Mouse (Mus musculus) hindbrain, embryonic 13.5 days (tissue): ENCODE results near the gene Ier5. TPM values are rescaled to one million over a fixed set of nuclear protein-coding genes. Genes with fewer than 3 reads are reported as not detected.

Experiments used
- ATAC-seq: fragments of 200-750 bp; cut with Nextera tagmentation; 2 replicates; pipeline ENCODE4 v1.8.0; 2017; ENCODE audit warnings: moderate TSS enrichment; ENCODE audit not compliant: low FRiP score
- H3K27ac ChIP-seq: fragments of 300-500 bp; sonication (generic); 2 replicates; pipeline ENCODE4 v1.5.1; 2015; ENCODE audit warnings: inconsistent platforms, mild to moderate bottlenecking, moderate library complexity
- H3K27me3 ChIP-seq: fragments of 300-500 bp; sonication (generic); 2 replicates; pipeline ENCODE4 v1.6.1; 2015; ENCODE audit warnings: mild to moderate bottlenecking, inconsistent platforms
- H3K36me3 ChIP-seq: fragments of 300-500 bp; sonication (generic); 2 replicates; pipeline ENCODE4 v1.6.1; 2015; ENCODE audit warnings: mild to moderate bottlenecking, inconsistent platforms
- H3K4me1 ChIP-seq: fragments of 300-500 bp; sonication (generic); replicated peaks from 2 replicates; pipeline ENCODE4 v1.6.1; 2015; ENCODE audit warnings: inconsistent platforms
- H3K4me2 ChIP-seq: fragments of 300-500 bp; sonication (generic); 2 replicates; pipeline ENCODE4 v1.6.1; 2015; ENCODE audit warnings: inconsistent platforms, mild to moderate bottlenecking, moderate library complexity
- H3K4me3 ChIP-seq: fragments of 300-500 bp; sonication (generic); 2 replicates; pipeline ENCODE4 v1.5.1; 2015; ENCODE audit warnings: mild to moderate bottlenecking, inconsistent platforms
- H3K9ac ChIP-seq: fragments of 300-500 bp; sonication (generic); 2 replicates; pipeline ENCODE4 v1.6.1; 2015; ENCODE audit warnings: mild to moderate bottlenecking, inconsistent platforms
- H3K9me3 ChIP-seq: fragments of 300-500 bp; sonication (generic); 2 replicates; pipeline ENCODE4 v1.6.1; 2016; ENCODE audit warnings: inconsistent platforms
- WGBS: fragments of 180-500 bp; shearing (Covaris S2); methylation state at CpG from one replicate; pipeline ENCODE4 v1.1.7; 2015; 5-methylcytosine and 5-hydroxymethylcytosine counted together
- polyA plus RNA-seq: library from polyadenylated mRNA; unstranded; fragments of >200 nt; fragmentation: Nextera tagmentation; extraction: Ambion mirVana; gene quantifications from 2 replicates; pipeline ENCODE4 v1.2.1, GENCODE M21; 2015

Gene Ier5
- polyA plus RNA-seq, 1 experiment from 2014 or later, result 8.8 TPM

- no peak for ATAC-seq
- Histone ChIP-seq H3K27me3 (0 out of 2 replicates have a peak, but pooled peaks cover 3% of the 10 kb centered on the region), H3K9ac (no peak overlapping the region), H3K36me3 (no peaks in the 10 kb centered on the region), H3K9me3 (no peaks in the 10 kb centered on the region), H3K27ac (no peak overlapping the region), H3K4me2 (no peak overlapping the region), H3K4me1 (peaks cover 61% of the 10 kb centered on the region), H3K4me3 (no peak overlapping the region)
- 75% methylated on average over 6 of the region's 6 CpGs for WGBS
Measured at GRCm38 (mm10) chr1:155058099-155059012, 41.1 kb downstream of the Ier5 start.

- no peak overlapping the region for H3K4me3 ChIP-seq
- ATAC-seq, result no peak
- no peaks in the 10 kb centered on the region for H3K9me3 ChIP-seq
- WGBS, result 93% methylated on average over 1 of the region's 1 CpGs
- no peak overlapping the region for H3K9ac ChIP-seq
- H3K4me2 ChIP-seq, result no peak overlapping the region
- H3K4me1 ChIP-seq, result peaks cover 63% of the 10 kb centered on the region
- no peaks in the 10 kb centered on the region for H3K36me3 ChIP-seq
- H3K27me3 ChIP-seq, result 0 out of 2 replicates have a peak, but pooled peaks cover 3% of the 10 kb centered on the region
- no peak overlapping the region for H3K27ac ChIP-seq
Measured at GRCm38 (mm10) chr1:155056166-155056565, 43.3 kb downstream of the Ier5 start.

DNA sequence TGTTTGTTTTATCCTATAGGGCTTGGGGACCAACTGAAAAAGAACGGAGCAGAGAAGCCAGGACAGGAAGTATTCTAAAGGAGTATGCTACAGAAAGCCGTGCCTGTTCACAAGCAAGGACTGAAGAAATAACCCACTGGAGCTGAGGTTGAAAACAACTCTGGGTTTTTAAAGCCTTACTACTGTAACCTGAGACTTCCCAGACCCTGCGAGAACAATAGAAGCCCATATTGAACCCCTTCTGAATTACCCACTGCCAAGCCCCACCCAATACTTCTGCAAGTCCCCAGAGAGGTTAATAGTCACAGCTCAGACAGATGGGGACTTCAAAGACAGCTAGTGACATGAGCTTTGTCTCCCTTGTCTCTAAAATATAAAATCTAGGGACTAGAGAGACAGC is 44.4 kb downstream of the Ier5 start:
- Histone ChIP-seq H3K9me3 (no peaks in the 10 kb centered on the region), H3K4me3 (no peak overlapping the region), H3K4me1 (peaks cover 62% of the 10 kb centered on the region), H3K27ac (no peak overlapping the region), H3K36me3 (no peaks in the 10 kb centered on the region), H3K27me3 (0 out of 2 replicates have a peak, but pooled peaks cover 3% of the 10 kb centered on the region), H3K9ac (no peak overlapping the region), H3K4me2 (no peak overlapping the region)
- no peak for ATAC-seq
- whole genome bisulfite sequencing, result 45% methylated on average over 3 of the region's 3 CpGs

GRCm38 (mm10) chr1:155054366-155054965 is 45.0 kb downstream of the Ier5 start:
- 59% methylated on average over 6 of the region's 6 CpGs for WGBS
- H3K9me3 ChIP-seq, result no peaks in the 10 kb centered on the region
- H3K27me3 ChIP-seq, result 0 out of 2 replicates have a peak, but pooled peaks cover 3% of the 10 kb centered on the region
- H3K4me3 ChIP-seq, result no peak overlapping the region
- no peaks in the 10 kb centered on the region for H3K36me3 ChIP-seq
- no peak overlapping the region for H3K4me2 ChIP-seq
- ATAC-seq, result no peak
- H3K9ac ChIP-seq, result no peak overlapping the region
- no peak overlapping the region for H3K27ac ChIP-seq
- H3K4me1 ChIP-seq, result peaks cover 60% of the 10 kb centered on the region

DNA sequence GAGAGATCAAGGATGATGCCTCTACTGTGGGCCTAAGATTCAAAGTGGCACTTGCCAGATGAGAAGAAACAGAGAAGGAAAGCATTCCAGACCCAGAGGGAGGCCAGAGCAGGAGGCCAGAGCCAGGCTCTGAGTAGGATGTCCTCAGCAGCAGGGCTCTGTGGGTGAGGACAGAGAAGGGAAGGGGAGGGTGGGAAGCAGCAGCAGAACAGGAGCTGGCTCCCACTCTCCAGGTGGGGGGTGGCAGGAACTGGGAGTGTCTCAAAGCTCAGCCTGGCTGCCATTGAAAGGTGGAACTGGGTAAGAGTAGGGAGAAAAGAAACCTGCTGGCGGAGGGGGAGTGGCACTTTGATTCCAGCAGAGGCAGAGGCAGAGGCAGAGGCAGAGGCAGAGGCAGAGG is 46.1 kb downstream of the Ier5 start:
- H3K4me2 ChIP-seq, result no peak overlapping the region
- peak overlapping the region; percentile 70 for H3K27ac ChIP-seq
- no peak overlapping the region for H3K9ac ChIP-seq
- H3K9me3 ChIP-seq, result no peaks in the 10 kb centered on the region
- H3K36me3 ChIP-seq, result no peaks in the 10 kb centered on the region
- H3K4me1 ChIP-seq, result peaks cover 55% of the 10 kb centered on the region
- no peak overlapping the region for H3K4me3 ChIP-seq
- no peak for ATAC-seq
- H3K27me3 ChIP-seq, result 0 out of 2 replicates have a peak, but pooled peaks cover 3% of the 10 kb centered on the region
- 79% methylated on average over 1 of the region's 1 CpGs for WGBS

- Histone ChIP-seq H3K4me2 (no peak overlapping the region), H3K4me1 (peaks cover 50% of the 10 kb centered on the region), H3K4me3 (no peak overlapping the region), H3K27ac (peak overlapping the region; percentile 70), H3K27me3 (0 out of 2 replicates have a peak, but pooled peaks cover 3% of the 10 kb centered on the region), H3K36me3 (no peaks in the 10 kb centered on the region), H3K9ac (no peak overlapping the region), H3K9me3 (no peaks in the 10 kb centered on the region)
- 5% methylated on average over 9 of the region's 9 CpGs for WGBS
- ATAC-seq, result no peak
Measured at GRCm38 (mm10) chr1:155052761-155053166, 46.7 kb downstream of the Ier5 start.

DNA sequence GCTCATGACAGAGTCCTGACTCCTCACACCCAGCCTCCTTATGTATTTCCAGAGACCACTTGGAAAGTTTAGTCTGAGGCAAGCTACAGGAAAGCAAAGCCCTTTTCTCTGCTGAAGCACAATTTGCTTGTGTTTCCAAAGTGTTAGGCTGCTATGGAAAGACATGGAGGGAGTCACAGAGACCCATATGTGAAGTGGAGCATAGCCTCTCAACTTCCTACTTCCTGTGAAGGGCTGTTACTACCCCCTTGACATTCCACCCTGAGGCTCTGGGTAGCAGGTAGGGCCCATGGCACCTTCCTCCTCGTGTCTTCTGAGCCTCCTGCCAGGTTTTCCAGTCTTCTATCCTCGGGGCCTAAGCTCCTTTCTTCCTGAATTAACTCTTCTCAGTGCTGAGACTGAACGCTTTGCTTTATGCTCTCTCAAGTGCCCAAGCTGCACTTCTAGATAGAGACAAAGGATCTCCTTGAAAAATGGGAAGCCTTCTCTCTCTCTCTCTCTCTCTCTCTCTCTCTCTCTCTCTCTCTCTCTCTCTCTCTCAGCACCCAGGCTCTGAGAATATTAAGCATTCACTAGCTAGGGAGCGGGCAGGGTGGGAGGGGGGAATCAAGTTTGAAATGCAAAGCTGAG is 47.2 kb downstream of the Ier5 start:
- peak overlapping the region; percentile 70 for H3K27ac ChIP-seq
- H3K4me3 ChIP-seq, result no peak overlapping the region
- peaks cover 48% of the 10 kb centered on the region for H3K4me1 ChIP-seq
- ATAC-seq, result no peak
- 0 out of 2 replicates have a peak, but pooled peaks cover 3% of the 10 kb centered on the region for H3K27me3 ChIP-seq
- no peak overlapping the region for H3K4me2 ChIP-seq
- WGBS, result 15% methylated on average over 4 of the region's 4 CpGs
- H3K9ac ChIP-seq, result 0 out of 2 replicates have a peak overlapping the region, but pooled peaks have one; percentile 19
- H3K9me3 ChIP-seq, result no peaks in the 10 kb centered on the region
- no peaks in the 10 kb centered on the region for H3K36me3 ChIP-seq

- Histone ChIP-seq H3K4me2 (no peak overlapping the region), H3K36me3 (no peaks in the 10 kb centered on the region), H3K9me3 (no peaks in the 10 kb centered on the region), H3K4me1 (peaks cover 48% of the 10 kb centered on the region), H3K27ac (peak overlapping the region; percentile 70), H3K27me3 (no peaks in the 10 kb centered on the region), H3K4me3 (no peak overlapping the region), H3K9ac (0 out of 2 replicates have a peak overlapping the region, but pooled peaks have one; percentile 19)
- peak; percentile 9; the same call in 1 of the 2 replicates for ATAC-seq
- WGBS, result 17% methylated on average over 10 of the region's 10 CpGs
Measured at GRCm38 (mm10) chr1:155051701-155052127, 47.7 kb downstream of the Ier5 start.

GRCm38 (mm10) chr1:155050897-155051592 is 48.4 kb downstream of the Ier5 start:
- Histone ChIP-seq H3K4me3 (no peak overlapping the region), H3K4me1 (peaks cover 44% of the 10 kb centered on the region), H3K9ac (no peak overlapping the region), H3K27ac (peak overlapping the region; percentile 70), H3K4me2 (no peak overlapping the region), H3K27me3 (no peaks in the 10 kb centered on the region), H3K9me3 (no peaks in the 10 kb centered on the region), H3K36me3 (no peaks in the 10 kb centered on the region)
- WGBS, result 82% methylated on average over 9 of the region's 9 CpGs
- ATAC-seq, result no peak

- Histone ChIP-seq H3K4me3 (no peak overlapping the region), H3K36me3 (no peaks in the 10 kb centered on the region), H3K27ac (no peak overlapping the region), H3K27me3 (no peaks in the 10 kb centered on the region), H3K4me1 (peaks cover 41% of the 10 kb centered on the region), H3K9ac (no peak overlapping the region), H3K4me2 (no peak overlapping the region), H3K9me3 (no peaks in the 10 kb centered on the region)
- ATAC-seq, result no peak
- 39% methylated on average over 5 of the region's 5 CpGs for WGBS
Measured at GRCm38 (mm10) chr1:155050174-155050573, 49.3 kb downstream of the Ier5 start.

DNA sequence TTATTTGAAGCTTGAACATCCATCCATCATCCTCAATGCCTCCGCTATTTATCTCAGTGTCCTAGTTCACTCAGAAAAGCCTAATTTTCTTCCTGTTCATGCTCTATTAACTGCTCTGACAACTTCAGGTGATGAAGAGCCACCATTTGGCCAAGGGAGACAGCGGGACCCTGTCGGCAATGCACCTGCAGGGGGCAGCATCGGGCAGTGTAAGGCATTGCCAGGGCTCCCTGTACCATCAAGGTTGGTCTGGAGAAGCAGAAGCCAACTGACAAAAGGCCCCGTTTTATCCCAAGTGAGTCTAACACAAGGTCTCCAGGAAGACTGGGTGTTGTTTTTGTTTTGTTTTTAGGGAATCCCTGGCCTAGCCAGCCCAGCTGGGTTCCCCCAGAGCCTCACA is 50.5 kb downstream of the Ier5 start:
- peak; percentile 81 for ATAC-seq
- Histone ChIP-seq H3K9ac (no peak overlapping the region), H3K4me3 (no peak overlapping the region), H3K4me1 (peaks cover 41% of the 10 kb centered on the region), H3K36me3 (no peaks in the 10 kb centered on the region), H3K27me3 (no peaks in the 10 kb centered on the region), H3K9me3 (no peaks in the 10 kb centered on the region), H3K27ac (no peak overlapping the region), H3K4me2 (no peak overlapping the region)
- WGBS, result 5% methylated on average over 5 of the region's 5 CpGs
